Mouse (Mus musculus) hindbrain, postnatal 0 days (tissue): ENCODE measurements around the gene Gm19426. TPM values are rescaled to one million over a fixed set of nuclear protein-coding genes. Genes with fewer than 3 reads are reported as not detected.
"Not testable (repeated sequence)": the region's sequence is repeated elsewhere in the genome, so short reads cannot be mapped to it uniquely, and the experiment has no call there.

Experiments
- ATAC-seq: fragments of 200-750 bp; cut with Nextera tagmentation; 2 replicates; pipeline ENCODE4 v1.8.0; 2017; ENCODE audit warnings: mild to moderate bottlenecking, moderate TSS enrichment, moderate library complexity
- DNase-seq: peaks from one replicate; pipeline ENCODE4 v3.0.0-alpha.2; 2015; ENCODE audit warnings: low spot score
- H3K27ac ChIP-seq: fragments of 300-500 bp; sonication (generic); 2 replicates; pipeline ENCODE4 v1.5.1; 2014; ENCODE audit warnings: mild to moderate bottlenecking
- H3K27me3 ChIP-seq: fragments of 300-500 bp; sonication (generic); 2 replicates; pipeline ENCODE4 v1.6.1; 2014; ENCODE audit warnings: low read length, mixed read lengths; ENCODE audit not compliant: insufficient read depth
- H3K36me3 ChIP-seq: fragments of 300-500 bp; sonication (generic); 2 replicates; pipeline ENCODE4 v1.6.1; 2014; ENCODE audit warnings: low read length, mixed read lengths; ENCODE audit not compliant: insufficient read depth
- H3K4me1 ChIP-seq: fragments of 300-500 bp; sonication (generic); 2 replicates; pipeline ENCODE4 v1.6.1; 2014; ENCODE audit warnings: antibody characterized with exemption, low read length, mixed read lengths; ENCODE audit not compliant: insufficient read depth
- H3K4me2 ChIP-seq: fragments of 300-500 bp; sonication (generic); 2 replicates; pipeline ENCODE4 v1.6.1; 2014; ENCODE audit warnings: low read depth, mild to moderate bottlenecking, low read length, moderate library complexity, mixed read lengths
- H3K4me3 ChIP-seq: fragments of 300-500 bp; sonication (generic); 2 replicates; pipeline ENCODE4 v1.5.1; 2014; ENCODE audit warnings: low read length
- H3K9ac ChIP-seq: fragments of 300-500 bp; sonication (generic); replicated peaks from 2 replicates; pipeline ENCODE4 v1.6.1; 2014; ENCODE audit warnings: mild to moderate bottlenecking, low read length, moderate library complexity, mixed read lengths
- H3K9me3 ChIP-seq: fragments of 300-500 bp; sonication (generic); 2 replicates; pipeline ENCODE4 v1.6.1; 2016; ENCODE audit warnings: low read length, mixed read lengths
- CTCF ChIP-seq: IDR thresholded peaks from 2 replicates; pipeline ENCODE4 v1.5.1; 2016; ENCODE audit warnings: antibody characterized with exemption, control low read depth, low read depth
- WGBS: fragments of 180-500 bp; shearing (Covaris S2); extraction: QIAGEN DNeasy Blood & Tissue Kit; methylation state at CpG from one replicate; pipeline ENCODE4 v1.1.7; 2014; 5-methylcytosine and 5-hydroxymethylcytosine counted together
- polyA plus RNA-seq: library from polyadenylated mRNA; unstranded; fragments of >200 nt; fragmentation: Nextera tagmentation; extraction: Ambion mirVana; gene quantifications from 2 replicates; pipeline ENCODE4 v1.2.1, GENCODE M21; 2015
- total RNA-seq: library from RNA; depleted of rRNA; stranded (reverse); fragments of >200 nt; gene quantifications from 2 replicates; pipeline ENCODE4 v1.2.3, GENCODE M21; 2014

Gene Gm19426
- total and polyA plus RNA-seq, 2 experiments from 2014 or later = 3.8 to 4.3 TPM

DNA sequence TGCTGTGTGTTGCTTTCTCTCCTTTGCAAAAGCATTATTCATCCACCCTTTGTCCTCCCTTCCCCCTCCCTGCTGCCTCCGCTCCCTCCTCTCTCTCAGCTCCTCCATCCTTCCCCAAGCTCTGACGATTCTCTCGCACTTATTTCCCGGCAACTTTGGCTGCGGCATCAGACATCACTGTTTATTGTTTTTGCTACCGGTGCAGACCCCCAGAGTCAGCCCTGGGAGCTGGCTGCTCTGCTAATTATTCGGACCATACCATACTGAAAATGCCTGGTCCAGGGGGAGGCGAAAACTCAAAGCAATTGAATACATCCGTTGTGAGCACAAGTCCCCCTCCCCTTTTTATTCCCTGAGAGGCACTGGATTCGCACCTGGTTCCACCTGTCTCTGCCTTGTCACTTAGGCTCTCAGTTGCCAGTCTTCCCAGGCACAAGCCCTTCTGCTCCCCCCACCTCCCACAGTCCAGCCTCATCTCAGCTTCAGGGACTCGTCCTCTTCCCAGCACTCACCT is 9.0 kb downstream of the Gm19426 start:
- WGBS = 0% methylated on average over 11 of the region's 11 CpGs
- H3K4me2 ChIP-seq = peak overlapping the region; percentile 75

DNA sequence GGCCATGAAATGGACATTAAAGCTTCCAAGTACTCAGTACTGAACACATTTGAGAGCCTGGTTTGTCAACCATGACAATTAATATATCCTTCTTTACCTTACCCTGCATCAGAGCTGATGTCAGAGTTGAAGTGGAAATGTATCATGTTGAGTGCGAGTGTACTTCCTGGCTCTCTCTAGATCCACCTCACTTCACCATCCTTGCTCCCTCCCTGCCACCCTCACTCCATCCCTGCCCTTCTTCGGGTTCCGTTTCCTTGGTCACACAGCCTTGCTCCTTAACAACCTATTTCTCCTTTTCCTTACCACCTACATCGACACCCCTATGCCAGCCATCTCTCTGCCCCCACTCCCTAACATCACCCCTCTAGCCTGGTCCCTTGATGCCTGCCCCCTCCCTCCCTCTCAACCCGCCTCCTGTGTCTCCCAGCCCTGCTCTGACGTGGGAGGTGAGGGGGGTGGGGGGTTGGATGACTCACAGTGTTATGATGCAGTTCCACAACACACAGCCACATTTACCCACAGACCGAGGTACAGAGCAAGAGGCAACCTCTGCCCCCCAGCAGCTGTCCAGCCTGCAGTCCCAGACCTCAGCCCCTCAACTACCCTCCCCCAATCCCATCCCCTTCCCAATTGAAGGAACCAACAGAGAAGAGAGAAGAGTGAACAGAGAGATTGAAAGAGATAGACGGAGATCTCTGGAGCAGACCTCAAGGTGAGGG is 9.7 kb downstream of the Gm19426 start, which contains the start of gene Ypel4:
Gene Ypel4, plus strand, starts transcription at position 480 of the 722 bp plus-strand sequence.
- H3K36me3 ChIP-seq = no peaks in the 10 kb centered on the region
- peaks cover 32% of the 10 kb centered on the region for H3K4me1 ChIP-seq
- TF ChIP-seq CTCF = no peak
- DNase-seq = peak; percentile 82
- ATAC-seq = peak; percentile 86
- H3K27ac ChIP-seq = peak within 1 kb of the TSS; percentile 77
- WGBS = 2% methylated on average over 8 of the region's 8 CpGs
- peak within 1 kb of the TSS; percentile 47 for H3K4me3 ChIP-seq
- H3K9me3 ChIP-seq = no peaks in the 10 kb centered on the region
- H3K27me3 ChIP-seq = no peaks in the 10 kb centered on the region
- peak within 1 kb of the TSS; percentile 70 for H3K9ac ChIP-seq
- H3K4me2 ChIP-seq = peak within 1 kb of the TSS; percentile 75

More for the DNA sequence above, 9.0 kb downstream of the Gm19426 start:
- Histone ChIP-seq H3K9me3 (no peaks in the 10 kb centered on the region), H3K9ac (peak overlapping the region; percentile 70), H3K36me3 (no peaks in the 10 kb centered on the region), H3K4me1 (peaks cover 35% of the 10 kb centered on the region), H3K27ac (peak overlapping the region; percentile 77), H3K4me3 (peak overlapping the region; percentile 47), H3K27me3 (no peaks in the 10 kb centered on the region)
- ATAC-seq (peak; percentile 57), DNase-seq (peak; percentile 70)
- no peak for TF ChIP-seq CTCF

DNA sequence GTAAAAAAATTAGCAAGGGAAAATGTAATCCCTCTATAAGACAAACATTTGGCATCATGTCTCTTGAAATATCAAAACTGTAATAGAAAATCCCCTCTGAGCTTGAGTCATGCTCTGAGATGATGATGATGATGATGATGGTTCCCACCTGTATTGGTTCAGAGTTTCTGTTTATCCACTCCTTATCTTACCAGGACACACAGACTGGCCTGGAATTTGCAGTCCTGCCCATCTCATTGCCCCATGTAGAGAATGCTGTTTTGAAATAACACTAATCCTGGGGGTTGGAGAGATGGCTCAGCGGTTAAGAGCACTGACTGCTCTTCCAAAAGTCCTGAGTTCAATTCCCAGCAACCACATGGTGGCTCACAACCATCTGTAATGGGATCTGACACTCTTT is 11.1 kb downstream of the Gm19426 start:
- no peak for DNase-seq
- ATAC-seq = no peak
- Histone ChIP-seq H3K9me3 (no peaks in the 10 kb centered on the region), H3K27me3 (no peaks in the 10 kb centered on the region), H3K4me1 (peaks cover 28% of the 10 kb centered on the region), H3K36me3 (no peaks in the 10 kb centered on the region), H3K4me2 (no peak overlapping the region), H3K9ac (no peak overlapping the region), H3K27ac (no peak overlapping the region), H3K4me3 (no peak overlapping the region)
- TF ChIP-seq CTCF = no peak
- whole genome bisulfite sequencing = 80% methylated on average over 1 of the region's 1 CpGs

DNA sequence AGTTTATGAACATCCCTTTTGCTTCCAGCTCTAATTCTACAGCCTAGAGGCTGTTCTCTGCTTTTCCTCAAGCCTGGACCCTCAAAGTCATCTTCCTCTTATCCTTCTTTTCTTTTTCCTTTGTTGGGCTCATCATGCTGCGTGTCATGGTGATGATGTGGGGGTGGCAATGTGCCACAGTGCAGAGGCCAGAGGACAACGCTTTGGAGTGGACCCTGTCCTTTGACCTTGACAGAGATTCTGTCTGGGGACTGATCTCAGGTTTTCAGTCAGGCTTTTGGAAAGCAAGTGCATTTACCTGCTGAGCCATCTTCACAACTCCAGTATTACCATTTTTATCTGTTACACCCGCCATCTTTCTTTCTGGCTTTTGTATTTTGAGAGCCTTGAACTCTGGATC is 12.2 kb downstream of the Gm19426 start:
- H3K36me3 ChIP-seq = no peaks in the 10 kb centered on the region
- ATAC-seq = no peak
- no peak for TF ChIP-seq CTCF

DNA sequence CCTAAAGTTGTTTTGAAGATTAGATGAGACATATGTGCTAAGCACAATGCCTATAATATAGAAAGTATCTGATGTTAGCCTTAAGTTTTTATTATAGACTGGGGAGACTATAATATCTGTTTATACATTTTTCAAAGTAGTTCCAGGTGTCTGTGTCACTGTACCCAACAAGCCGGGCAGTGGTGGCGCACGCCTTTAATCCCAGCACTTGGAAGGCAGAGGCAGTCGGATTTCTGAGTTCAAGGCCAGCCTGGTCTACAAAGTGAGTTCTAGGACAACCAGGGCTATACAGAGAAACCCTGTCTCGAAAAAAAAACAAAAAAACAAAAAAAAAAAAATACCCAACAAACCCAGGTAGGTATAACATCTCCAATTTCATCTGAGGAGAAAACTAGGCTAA is 15.3 kb downstream of the Gm19426 start:
- H3K4me3 ChIP-seq, H3K27me3 ChIP-seq, H3K27ac ChIP-seq, H3K4me1 ChIP-seq, DNase-seq, H3K36me3 ChIP-seq, H3K9me3 ChIP-seq, H3K9ac ChIP-seq, ATAC-seq, H3K4me2 ChIP-seq: not testable (repeated sequence)
- 81% methylated on average over 5 of the region's 5 CpGs for WGBS

More for the DNA sequence above, 12.2 kb downstream of the Gm19426 start:
- Histone ChIP-seq H3K9ac (no peak overlapping the region), H3K9me3 (no peaks in the 10 kb centered on the region), H3K27ac (no peak overlapping the region), H3K4me1 (peaks cover 16% of the 10 kb centered on the region), H3K4me3 (no peak overlapping the region), H3K4me2 (no peak overlapping the region), H3K27me3 (no peaks in the 10 kb centered on the region)
- 89% methylated on average over 3 of the region's 3 CpGs for WGBS
- no peak for DNase-seq

DNA sequence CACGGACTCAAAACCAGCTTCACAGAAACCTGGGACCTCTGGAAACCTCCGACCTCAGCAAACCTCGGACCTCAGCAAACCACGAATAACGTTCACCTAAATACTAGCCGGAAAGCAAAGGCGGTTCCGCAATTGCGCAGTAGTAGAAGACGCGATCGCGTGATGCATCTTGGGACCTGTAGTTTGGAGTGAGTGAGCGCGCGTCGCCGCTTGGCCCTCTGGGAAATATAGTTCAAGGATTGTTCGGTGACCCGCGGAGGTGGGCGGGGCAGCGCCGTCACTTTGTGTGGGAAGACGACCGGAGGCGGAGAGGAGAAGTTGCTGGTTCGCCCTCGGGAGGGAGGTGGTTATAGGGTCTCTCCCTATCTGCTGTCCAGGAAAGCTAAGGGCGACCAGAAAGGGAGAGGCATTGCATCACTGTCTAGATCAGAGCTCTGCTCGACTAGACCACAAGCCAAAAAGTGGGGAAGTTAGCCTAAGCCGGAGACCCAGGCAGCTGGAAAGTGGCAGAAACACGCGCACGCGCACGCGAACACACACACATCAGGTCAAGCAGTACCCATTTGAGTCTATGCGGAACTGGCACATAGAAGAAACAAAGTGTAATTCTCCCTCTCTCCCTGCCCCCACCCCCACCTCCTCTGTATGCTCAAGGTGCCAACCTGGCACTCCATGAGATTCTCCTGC is 16.1 kb downstream of the Gm19426 start, which contains the start of gene Clp1:
Gene Clp1, minus strand, starts transcription at position 179 of the 687 bp plus-strand sequence.
- DNase-seq = peak; percentile 99
- Histone ChIP-seq H3K4me3 (peak within 1 kb of the TSS; percentile 46), H3K4me1 (peaks cover 5% of the 10 kb centered on the region; the same call in 1 of the 2 replicates), H3K9me3 (no peaks in the 10 kb centered on the region), H3K36me3 (peaks cover 5% of the 10 kb centered on the region; the same call in 1 of the 2 replicates), H3K4me2 (peak within 1 kb of the TSS; percentile 85), H3K27ac (peak within 1 kb of the TSS; percentile 80), H3K9ac (peak within 1 kb of the TSS; percentile 59), H3K27me3 (no peaks in the 10 kb centered on the region)
- WGBS = under 1% methylated on average over 39 of the region's 39 CpGs
- peak; percentile 29; the same call in 1 of the 2 replicates for TF ChIP-seq CTCF
- ATAC-seq = peak; percentile 98
